Mouse (Mus musculus): ENCODE data around the gene Serpinf1.

DNA sequence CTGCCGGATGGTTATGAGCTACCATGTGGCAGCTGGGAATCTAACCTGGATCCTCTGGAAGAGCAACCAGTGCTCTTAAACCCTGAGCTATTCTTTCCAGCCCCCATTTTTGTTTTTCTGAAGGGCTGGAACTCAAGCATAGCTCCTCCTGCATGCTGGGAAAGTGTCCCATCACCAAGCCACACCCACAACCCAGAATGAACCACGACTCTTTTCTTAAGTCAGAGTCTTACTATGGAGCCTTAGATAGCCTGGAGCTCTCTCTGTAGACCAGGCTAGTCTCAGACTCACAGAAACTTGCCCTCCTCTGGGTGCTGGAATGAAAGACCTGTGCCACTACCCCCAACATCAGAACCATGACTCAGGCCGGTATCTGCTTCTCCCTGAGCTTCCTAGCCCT is 26.1 kb upstream of the Serpinf1 start:
- TF ChIP-seq CTCF (IDR thresholded peaks at IDR 0.05; ENCODE audit: borderline replicate concordance, insufficient read depth, low read depth, low read length) (no peak), POLR2A (IDR thresholded peaks at IDR 0.05; ENCODE audit: borderline replicate concordance, insufficient read depth, low read length) (no peak)
